Mouse (Mus musculus): ENCODE results near the gene Olfr1320.
"Not testable (repeated sequence)": the region's sequence is repeated elsewhere in the genome, so short reads cannot be mapped to it uniquely, and the experiment has no call there.

Gene Olfr1320

DNA sequence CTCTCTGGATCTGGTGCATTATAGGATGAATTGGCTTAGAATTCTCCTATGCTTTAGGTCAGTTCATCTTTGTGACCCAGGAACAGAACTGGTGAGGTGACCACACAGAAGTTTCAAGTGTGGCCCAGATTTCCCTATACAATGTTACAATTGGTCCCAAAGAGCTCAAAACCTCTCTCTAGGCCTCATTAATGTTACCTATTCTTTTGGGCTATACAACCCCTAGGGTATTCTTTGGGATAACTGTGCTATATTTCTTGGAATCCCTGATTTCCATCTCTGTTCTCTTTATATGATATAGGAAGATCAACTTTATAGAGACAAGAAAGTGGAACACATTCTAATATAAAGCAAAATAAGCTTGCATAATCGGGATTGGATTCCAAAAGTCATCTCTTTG, at the start of gene Olfr1320:
TSS of gene Olfr1320 (plus strand) at position 301 of the 400 bp plus-strand sequence.
- no peak for DNase-seq (ENCODE audit: low spot score)

- DNase-seq (ENCODE audit: low spot score) = no peak
These were observed 44.6 kb upstream of the Olfr1320 start for GRCm38 (mm10) chrX:49627566-49627965.

GRCm38 (mm10) chrX:49631195-49631594, 40.9 kb upstream of the Olfr1320 start:
- DNase-seq (ENCODE audit: low spot score) = no peak

DNA sequence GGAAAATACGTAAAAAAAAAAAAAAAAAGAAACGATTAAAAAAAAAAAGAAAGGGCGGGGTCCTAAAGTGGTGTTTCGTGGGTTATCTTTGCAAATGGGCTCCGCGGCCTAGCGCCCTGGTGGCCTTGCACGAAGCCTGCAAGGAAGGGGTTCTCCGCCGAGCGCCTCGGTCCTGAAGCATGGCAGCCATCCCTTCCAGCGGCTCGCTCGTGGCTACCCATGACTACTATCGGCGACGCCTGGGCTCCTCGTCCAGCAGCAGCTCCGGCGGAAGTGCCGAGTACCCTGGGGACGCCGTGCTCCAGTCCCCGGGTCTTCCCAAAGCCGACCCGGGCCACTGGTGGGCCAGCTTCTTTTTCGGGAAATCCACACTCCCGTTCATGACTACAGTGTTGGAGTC, 11.4 kb upstream of the Olfr1320 start:
- DNase-seq (ENCODE audit: low spot score) = not testable (repeated sequence)
